Mouse (Mus musculus) small intestine, adult 2 months (tissue): ENCODE results near the gene Edem2.

Experiments used
- CTCF ChIP-seq: fragments of 200-500 bp; IDR thresholded peaks from 2 replicates; pipeline ENCODE4 v1.5.1; 2012; ENCODE audit warnings: low read depth, mild to moderate bottlenecking, control low read depth, inconsistent platforms, low read length, moderate library complexity, mixed read lengths; ENCODE audit not compliant: insufficient replicate concordance, insufficient read length; ENCODE audit errors: extremely low read depth
- POLR2A ChIP-seq: fragments of 200-500 bp; IDR thresholded peaks from 2 replicates; pipeline ENCODE4 v1.6.1; 2012; ENCODE audit warnings: low read depth, mild to moderate bottlenecking, control low read depth, inconsistent platforms, low read length, moderate library complexity

GRCm38 (mm10) chr2:155693136-155693535 is 36.1 kb downstream of the Edem2 start:
- TF ChIP-seq POLR2A: no peak
- no peak for TF ChIP-seq CTCF
